Mouse (Mus musculus) neural tube, embryonic 15.5 days (tissue): ENCODE results near the gene Bri3. TPM values are rescaled to one million over a fixed set of nuclear protein-coding genes. Genes with fewer than 3 reads are reported as not detected.

ENCODE experiments used
- ATAC-seq: fragments of 200-750 bp; cut with Nextera tagmentation; 2 replicates; pipeline ENCODE4 v1.8.0; 2017; ENCODE audit warnings: mild to moderate bottlenecking, moderate TSS enrichment, moderate library complexity; ENCODE audit not compliant: low FRiP score
- H3K27ac ChIP-seq: fragments of 300-500 bp; sonication (generic); replicated peaks from 2 replicates; pipeline ENCODE4 v1.5.1; 2015; ENCODE audit warnings: mild to moderate bottlenecking, inconsistent platforms
- H3K27me3 ChIP-seq: fragments of 300-500 bp; sonication (generic); replicated peaks from 2 replicates; pipeline ENCODE4 v1.6.1; 2015; ENCODE audit warnings: inconsistent platforms
- H3K36me3 ChIP-seq: fragments of 300-500 bp; sonication (generic); 2 replicates; pipeline ENCODE4 v1.6.1; 2015; ENCODE audit warnings: inconsistent platforms
- H3K4me1 ChIP-seq: fragments of 300-500 bp; sonication (generic); 2 replicates; pipeline ENCODE4 v1.6.1; 2015; ENCODE audit warnings: inconsistent platforms
- H3K4me2 ChIP-seq: fragments of 300-500 bp; sonication (generic); 2 replicates; pipeline ENCODE4 v1.6.1; 2015; ENCODE audit warnings: inconsistent platforms, mild to moderate bottlenecking, moderate library complexity
- H3K4me3 ChIP-seq: fragments of 300-500 bp; sonication (generic); replicated peaks from 2 replicates; pipeline ENCODE4 v1.5.1; 2015; ENCODE audit warnings: mild to moderate bottlenecking, inconsistent platforms
- H3K9ac ChIP-seq: fragments of 300-500 bp; sonication (generic); replicated peaks from 2 replicates; pipeline ENCODE4 v1.6.1; 2015; ENCODE audit warnings: mild to moderate bottlenecking, inconsistent platforms
- H3K9me3 ChIP-seq: fragments of 300-500 bp; sonication (generic); replicated peaks from 2 replicates; pipeline ENCODE4 v1.6.1; 2016; ENCODE audit warnings: inconsistent platforms
- whole genome bisulfite sequencing: fragments of 180-500 bp; shearing (Covaris S2); methylation state at CpG from one replicate; pipeline ENCODE4 v1.1.7; 2015; ENCODE audit warnings: mixed read lengths; 5-methylcytosine and 5-hydroxymethylcytosine counted together
- polyA plus RNA-seq: library from polyadenylated mRNA; unstranded; fragments of >200 nt; fragmentation: Nextera tagmentation; extraction: Ambion mirVana; gene quantifications from 2 replicates; pipeline ENCODE4 v1.2.1, GENCODE M21; 2015

Bri3 gene
- polyA plus RNA-seq, 1 experiment from 2014 or later: 106 TPM

- WGBS: 81% methylated on average over 12 of the region's 12 CpGs
- no peaks in the 10 kb centered on the region for H3K9me3 ChIP-seq
- ATAC-seq: no peak
- peaks cover 28% of the 10 kb centered on the region for H3K36me3 ChIP-seq
- no peak overlapping the region for H3K9ac ChIP-seq
- H3K4me2 ChIP-seq: no peak overlapping the region
- H3K4me3 ChIP-seq: no peak overlapping the region
- H3K27me3 ChIP-seq: no peaks in the 10 kb centered on the region
- H3K27ac ChIP-seq: no peak overlapping the region
- peaks cover 34% of the 10 kb centered on the region for H3K4me1 ChIP-seq
Observed at GRCm38 (mm10) chr5:144219306-144219705, 24.9 kb upstream of the Bri3 start.

GRCm38 (mm10) chr5:144219936-144220335 is 24.3 kb upstream of the Bri3 start:
- WGBS: 94% methylated on average over 5 of the region's 5 CpGs
- Histone ChIP-seq H3K9me3 (no peaks in the 10 kb centered on the region), H3K4me2 (no peak overlapping the region), H3K4me3 (no peak overlapping the region), H3K27me3 (no peaks in the 10 kb centered on the region), H3K9ac (no peak overlapping the region), H3K36me3 (peaks cover 22% of the 10 kb centered on the region), H3K4me1 (peaks cover 40% of the 10 kb centered on the region), H3K27ac (no peak overlapping the region)
- ATAC-seq: no peak

GRCm38 (mm10) chr5:144221305-144221704 is 22.9 kb upstream of the Bri3 start:
- WGBS: 67% methylated on average over 4 of the region's 4 CpGs
- H3K27me3 ChIP-seq: no peaks in the 10 kb centered on the region
- H3K9ac ChIP-seq: no peak overlapping the region
- H3K4me2 ChIP-seq: no peak overlapping the region
- H3K36me3 ChIP-seq: peaks cover 11% of the 10 kb centered on the region
- H3K4me3 ChIP-seq: no peak overlapping the region
- peaks cover 41% of the 10 kb centered on the region for H3K4me1 ChIP-seq
- H3K27ac ChIP-seq: no peak overlapping the region
- no peak for ATAC-seq
- no peaks in the 10 kb centered on the region for H3K9me3 ChIP-seq

GRCm38 (mm10) chr5:144222811-144223502 is 21.3 kb upstream of the Bri3 start:
- peak; percentile 79 for ATAC-seq
- Histone ChIP-seq H3K9ac (peak overlapping the region; percentile 88), H3K36me3 (no peaks in the 10 kb centered on the region), H3K9me3 (no peaks in the 10 kb centered on the region), H3K4me3 (peak overlapping the region; percentile 77), H3K4me1 (peaks cover 41% of the 10 kb centered on the region), H3K27ac (peak overlapping the region; percentile 87), H3K4me2 (peak overlapping the region; percentile 90), H3K27me3 (no peaks in the 10 kb centered on the region)
- WGBS: 3% methylated on average over 23 of the region's 25 CpGs

- Histone ChIP-seq H3K27me3 (no peaks in the 10 kb centered on the region), H3K9ac (peak within 1 kb of the TSS; percentile 88), H3K27ac (peak within 1 kb of the TSS; percentile 87), H3K4me2 (peak within 1 kb of the TSS; percentile 90), H3K36me3 (no peaks in the 10 kb centered on the region), H3K9me3 (no peaks in the 10 kb centered on the region), H3K4me1 (peaks cover 41% of the 10 kb centered on the region), H3K4me3 (peak within 1 kb of the TSS; percentile 77)
- ATAC-seq: peak; percentile 96
- 0% methylated on average over 37 of the region's 37 CpGs for WGBS
Observed at GRCm38 (mm10) chr5:144223503-144223862, 20.8 kb upstream of the Bri3 start, which contains the start of gene Tecpr1. Gene Tecpr1 (minus strand): TSS chr5:144223615.

- Histone ChIP-seq H3K9ac (peak overlapping the region; percentile 88), H3K27me3 (no peaks in the 10 kb centered on the region), H3K4me1 (peaks cover 41% of the 10 kb centered on the region), H3K4me2 (peak overlapping the region; percentile 90), H3K4me3 (peak overlapping the region; percentile 77), H3K27ac (peak overlapping the region; percentile 87), H3K36me3 (no peaks in the 10 kb centered on the region), H3K9me3 (no peaks in the 10 kb centered on the region)
- peak; percentile 36; the same call in 1 of the 2 replicates for ATAC-seq
- 27% methylated on average over 18 of the region's 18 CpGs for WGBS
Observed at GRCm38 (mm10) chr5:144223899-144224816, 20.1 kb upstream of the Bri3 start.

GRCm38 (mm10) chr5:144226220-144226619 is 18.0 kb upstream of the Bri3 start:
- Histone ChIP-seq H3K27ac (no peak overlapping the region), H3K27me3 (no peaks in the 10 kb centered on the region), H3K9me3 (no peaks in the 10 kb centered on the region), H3K4me1 (peaks cover 29% of the 10 kb centered on the region), H3K4me2 (no peak overlapping the region), H3K9ac (no peak overlapping the region), H3K4me3 (no peak overlapping the region), H3K36me3 (no peaks in the 10 kb centered on the region)
- WGBS: 32% methylated on average over 11 of the region's 11 CpGs
- no peak for ATAC-seq

- no peak overlapping the region for H3K9ac ChIP-seq
Observed at GRCm38 (mm10) chr5:144230216-144230615, 14.0 kb upstream of the Bri3 start.

GRCm38 (mm10) chr5:144231410-144231809 is 12.8 kb upstream of the Bri3 start:
- WGBS: 75% methylated on average over 1 of the region's 1 CpGs
- Histone ChIP-seq H3K4me1 (no peaks in the 10 kb centered on the region), H3K36me3 (no peaks in the 10 kb centered on the region), H3K9me3 (no peaks in the 10 kb centered on the region), H3K4me2 (no peak overlapping the region), H3K27me3 (no peaks in the 10 kb centered on the region), H3K9ac (no peak overlapping the region), H3K4me3 (no peak overlapping the region), H3K27ac (no peak overlapping the region)
- ATAC-seq: no peak

More at GRCm38 (mm10) chr5:144230216-144230615, 14.0 kb upstream of the Bri3 start:
- ATAC-seq: no peak
- H3K9me3 ChIP-seq: no peaks in the 10 kb centered on the region
- no peak overlapping the region for H3K4me3 ChIP-seq
- H3K4me2 ChIP-seq: no peak overlapping the region
- no peaks in the 10 kb centered on the region for H3K27me3 ChIP-seq
- no peaks in the 10 kb centered on the region for H3K36me3 ChIP-seq
- no peak overlapping the region for H3K27ac ChIP-seq
- H3K4me1 ChIP-seq: no peaks in the 10 kb centered on the region
- 89% methylated on average over 7 of the region's 7 CpGs for WGBS

- no peak overlapping the region for H3K4me3 ChIP-seq
- H3K36me3 ChIP-seq: no peaks in the 10 kb centered on the region
- no peaks in the 10 kb centered on the region for H3K4me1 ChIP-seq
- H3K9me3 ChIP-seq: no peaks in the 10 kb centered on the region
- no peak overlapping the region for H3K27ac ChIP-seq
- H3K4me2 ChIP-seq: no peak overlapping the region
- H3K9ac ChIP-seq: no peak overlapping the region
- no peaks in the 10 kb centered on the region for H3K27me3 ChIP-seq
- WGBS: 85% methylated on average over 5 of the region's 5 CpGs
- ATAC-seq: no peak
Observed at GRCm38 (mm10) chr5:144232531-144232930, 11.7 kb upstream of the Bri3 start.

- no peaks in the 10 kb centered on the region for H3K27me3 ChIP-seq
- no peak for ATAC-seq
- H3K4me1 ChIP-seq: no peaks in the 10 kb centered on the region
- no peaks in the 10 kb centered on the region for H3K9me3 ChIP-seq
- H3K9ac ChIP-seq: no peak overlapping the region
- no peaks in the 10 kb centered on the region for H3K36me3 ChIP-seq
- H3K27ac ChIP-seq: no peak overlapping the region
- H3K4me3 ChIP-seq: no peak overlapping the region
- WGBS: 81% methylated on average over 6 of the region's 6 CpGs
- H3K4me2 ChIP-seq: no peak overlapping the region
Observed at GRCm38 (mm10) chr5:144234222-144234621, 10.0 kb upstream of the Bri3 start.

GRCm38 (mm10) chr5:144234714-144235113 is 9.5 kb upstream of the Bri3 start:
- WGBS: 77% methylated on average over 7 of the region's 7 CpGs
- H3K9ac ChIP-seq: no peak overlapping the region
- H3K4me1 ChIP-seq: no peaks in the 10 kb centered on the region
- H3K27ac ChIP-seq: no peak overlapping the region
- no peaks in the 10 kb centered on the region for H3K36me3 ChIP-seq
- no peak for ATAC-seq
- no peak overlapping the region for H3K4me3 ChIP-seq
- no peaks in the 10 kb centered on the region for H3K27me3 ChIP-seq
- no peaks in the 10 kb centered on the region for H3K9me3 ChIP-seq
- H3K4me2 ChIP-seq: no peak overlapping the region
